In genomic region chr5:118618963-118619610, GRCm38 (mm10) we compare ENCODE assay signal across 15 mouse cellular contexts. TPM values are rescaled to one million over a fixed set of nuclear protein-coding genes. Genes with fewer than 3 reads are reported as not detected.
DNase-seq lines count a peak whose midpoint lies in the region; ATAC-seq and TF ChIP-seq lines count a peak whose summit lies in the region.
"Had no signal": no experiment of that assay in that cellular context is flagged by ENCODE, and none has a peak within 500 bp of the region (broad histone marks: within the 10 kb centered on the region; RNA-seq: fewer than 3 reads in every experiment).

No protein-coding gene starts in this region.

- H3K27ac ChIP-seq in kidney, adult 2 months (ENCODE audit: insufficient read depth, low read depth, low read length): no peak overlapping the region
- no peak overlapping the region; the same call in 1 of the 2 replicates for H3K27ac ChIP-seq in forebrain, postnatal 0 days (ENCODE audit: low read depth, low read length)
- peak overlapping the region; percentile 68 for H3K27ac ChIP-seq in midbrain, embryonic 12.5 days (replicated peaks)

- H3K27me3 ChIP-seq in kidney, adult 2 months (replicated peaks; ENCODE audit: control insufficient read depth, insufficient read depth, low read length): no peaks in the 10 kb centered on the region
- H3K27me3 ChIP-seq in forebrain, postnatal 0 days (ENCODE audit: insufficient read depth, low read length): no peaks in the 10 kb centered on the region
- H3K27me3 ChIP-seq in midbrain, embryonic 12.5 days: peaks cover 6% of the 10 kb centered on the region; the same call in 1 of the 2 replicates

- no peaks in the 10 kb centered on the region for H3K9me3 ChIP-seq in forebrain, postnatal 0 days (ENCODE audit: low read length)
- H3K9me3 ChIP-seq in midbrain, embryonic 12.5 days: no peaks in the 10 kb centered on the region

- peak; percentile 59; the same call in 1 of the 2 replicates for ATAC-seq in forebrain, postnatal 0 days
- ATAC-seq in midbrain, embryonic 12.5 days (ENCODE audit: low FRiP score, low read depth): 0 out of 2 replicates have a peak, but pooled peaks have one; percentile 60
- no peak for ATAC-seq in erythroblast, adult 5-6 weeks (replicated peaks; ENCODE audit: low FRiP score, poor library complexity, severe bottlenecking)

- H3K4me1 ChIP-seq in kidney, adult 2 months (ENCODE audit: control insufficient read depth, insufficient read depth, low read length): peaks cover 14% of the 10 kb centered on the region
- H3K4me1 ChIP-seq in forebrain, postnatal 0 days (ENCODE audit: insufficient read depth): peaks cover 21% of the 10 kb centered on the region; the same call in 1 of the 2 replicates
- H3K4me1 ChIP-seq in midbrain, embryonic 12.5 days: peaks cover 51% of the 10 kb centered on the region

- H3K36me3 ChIP-seq in kidney, adult 2 months (ENCODE audit: control insufficient read depth, insufficient read depth, low read length): no peaks in the 10 kb centered on the region
- no peaks in the 10 kb centered on the region for H3K36me3 ChIP-seq in forebrain, postnatal 0 days (ENCODE audit: insufficient read depth)
- H3K36me3 ChIP-seq in midbrain, embryonic 12.5 days: no peaks in the 10 kb centered on the region

- H3K9ac ChIP-seq in forebrain, postnatal 0 days: no peak overlapping the region
- H3K9ac ChIP-seq in midbrain, embryonic 12.5 days (replicated peaks): no peak overlapping the region

- TF ChIP-seq CTCF in kidney, adult 2 months (conservative IDR thresholded peaks at IDR 0.05; ENCODE audit: insufficient read depth, insufficient read length, low read depth, low read length): no peak
- no peak for TF ChIP-seq CTCF in forebrain, postnatal 0 days (IDR thresholded peaks at IDR 0.05; ENCODE audit: low read depth)

- 56% methylated on average over 12 of the region's 12 CpGs for WGBS in kidney, adult 2 months
- WGBS in forebrain, postnatal 0 days: 10% methylated on average over 12 of the region's 12 CpGs
- WGBS in midbrain, embryonic 12.5 days: 12% methylated on average over 12 of the region's 12 CpGs

- 0 out of 2 replicates have a peak overlapping the region, but pooled peaks have one; percentile 9 for H3K4me2 ChIP-seq in forebrain, postnatal 0 days (ENCODE audit: low read depth)
- peak overlapping the region; percentile 37 for H3K4me2 ChIP-seq in midbrain, embryonic 12.5 days (replicated peaks)

- DNase-seq in kidney, adult 2 months: peak; percentile 29
- no peak for DNase-seq in kidney, postnatal 14 days
- no peak for DNase-seq in forebrain, postnatal 0 days
- DNase-seq in retina, postnatal 1 day: peak; percentile 65
- DNase-seq in left cerebral cortex, adult 8-10 months (ENCODE audit: low spot score in 2 of 2): no peak
- no peak for DNase-seq in heart, postnatal 36 days
- DNase-seq: adrenal gland, postnatal 36 days; cerebellum, adult 11-12 months; kidney, adult 18-20 months; layer of hippocampus, adult 9-11 months; lung, postnatal 36 days; thymus, adult 18-20 months had no signal

- H3K4me3 ChIP-seq in kidney, adult 2 months (ENCODE audit: insufficient read depth, low read depth, low read length): no peak overlapping the region
- H3K4me3 ChIP-seq in forebrain, postnatal 0 days (ENCODE audit: low read depth, low read length): no peak overlapping the region
- H3K4me3 ChIP-seq in midbrain, embryonic 12.5 days: no peak overlapping the region
- H3K4me3 ChIP-seq: myocyte had no signal

- intact Hi-C loops in heart, postnatal 36 days (cut with DNase I): no loop called here

- TF ChIP-seq POLR2A in kidney, adult 2 months (IDR thresholded peaks at IDR 0.05; ENCODE audit: low read depth, low read length): no peak

RNA-seq across cellular contexts. Expression of gene Med13l, which starts 58.6 kb away (rescaled TPM):
- polyA plus RNA-seq in kidney, adult 2 months (2012; rRNA removed): 10.7 and 11.3 TPM in 2 replicates
- total RNA-seq in forebrain, postnatal 0 days (2014; rRNA removed): 27.9 and 31.0 TPM in 2 replicates
- polyA plus RNA-seq in forebrain, postnatal 0 days (2015; fragmentation: Nextera tagmentation; extraction: Ambion mirVana): 9.1 and 12.5 TPM in 2 replicates
- 14.5 and 14.7 TPM in 2 replicates for polyA plus RNA-seq in midbrain, embryonic 12.5 days (2016; fragmentation: Nextera tagmentation; extraction: Ambion mirVana)
- 100 to 1,000 TPM in 2 of 4 experiments, 10 to 100 TPM in 2; 91.8 to 110 (median 101) TPM for total RNA-seq in left cerebral cortex, adult 8-10 months (2022)
- 49.2 and 56.6 TPM in 2 replicates for total RNA-seq in erythroblast, adult 5-6 weeks (2015; ENCODE audit: low replicate concordance)
- 82.2 and 99.3 TPM in 2 replicates for total RNA-seq in erythroblast, adult 5-6 weeks (2017; ENCODE audit: low replicate concordance)
- total RNA-seq in heart, postnatal 36 days (2021): 10 to 100 TPM; 29.7 to 32.2 TPM

Comparison
In these comparisons a context has a peak if more than half of its experiments do, and no peak if none do; other contexts are left out.
1. DNase-seq: peak in kidney, adult 2 months (single experiment) and retina, postnatal 1 day (single experiment); none in kidney, postnatal 14 days (single experiment), forebrain, postnatal 0 days (single experiment), left cerebral cortex, adult 8-10 months (0 of 2) and heart, postnatal 36 days (0 of 2).